Mouse (Mus musculus): Measurements from ENCODE around the gene Zfp677. TPM values are rescaled to one million over a fixed set of nuclear protein-coding genes. Genes with fewer than 3 reads are reported as not detected.

Gene Zfp677
- polyA plus RNA-seq, 1 experiment from 2014 or later: 4.0 TPM

Other genes starting within 250 kb of the Zfp677 start
- not detected in 2 replicates for gene Vmn1r234, start 157.7 kb upstream of the Zfp677 start, polyA plus RNA-seq (2014; fragmentation: Nextera tagmentation; extraction: Ambion mirVana)
- not detected in 2 replicates for gene Vmn1r235, start 127.3 kb upstream of the Zfp677 start, polyA plus RNA-seq (2014; fragmentation: Nextera tagmentation; extraction: Ambion mirVana)
- gene Vmn1r236, start 100.8 kb upstream of the Zfp677 start, polyA plus RNA-seq (2014; fragmentation: Nextera tagmentation; extraction: Ambion mirVana): not detected in 2 replicates
- not detected in 2 replicates for gene Vmn1r237, start 71.9 kb upstream of the Zfp677 start, polyA plus RNA-seq (2014; fragmentation: Nextera tagmentation; extraction: Ambion mirVana)
- gene Zfp54, start 39.5 kb downstream of the Zfp677 start, polyA plus RNA-seq (2014; fragmentation: Nextera tagmentation; extraction: Ambion mirVana): 2.9 and 3.8 TPM in 2 replicates
- 16.4 and 17.0 TPM in 2 replicates for gene Zfp51, start 66.6 kb downstream of the Zfp677 start, polyA plus RNA-seq (2014; fragmentation: Nextera tagmentation; extraction: Ambion mirVana)
- gene Zfp53, start 105.2 kb downstream of the Zfp677 start, polyA plus RNA-seq (2014; fragmentation: Nextera tagmentation; extraction: Ambion mirVana): 8.6 and 10.5 TPM in 2 replicates
- gene Zfp52, start 151.8 kb downstream of the Zfp677 start, polyA plus RNA-seq (2014; fragmentation: Nextera tagmentation; extraction: Ambion mirVana): 2.1 and 2.9 TPM in 2 replicates
- gene Zfp948, start 183.3 kb downstream of the Zfp677 start, polyA plus RNA-seq (2014; fragmentation: Nextera tagmentation; extraction: Ambion mirVana): 19.0 and 21.1 TPM in 2 replicates

Data from hindbrain, embryonic 11.5 days (tissue).